Comparison of ENCODE assay signal across 8 mouse cellular contexts in genomic region chr6:85333000-85333669, GRCm38 (mm10). TPM values are rescaled to one million over a fixed set of nuclear protein-coding genes. Genes with fewer than 3 reads are reported as not detected.
DNase-seq lines count a peak whose midpoint lies in the region; ATAC-seq and TF ChIP-seq lines count a peak whose summit lies in the region.

Sfxn5 (minus strand) TSS chr6:85333422.

- ATAC-seq in cerebellum, adult (ENCODE audit: insufficient number of reproducible peaks, low FRiP score, low TSS enrichment): peak; percentile 89
- peak; percentile 98 for ATAC-seq in forebrain, embryonic 13.5 days
- ATAC-seq in liver, postnatal 0 days: peak; percentile 96
- ATAC-seq in neural tube, embryonic 14.5 days (ENCODE audit: low read depth): peak; percentile 98

- H3K27me3 ChIP-seq in ES-Bruce4 (ENCODE audit: control insufficient read depth, insufficient read depth, low read length, poor library complexity, severe bottlenecking): no peaks in the 10 kb centered on the region
- H3K27me3 ChIP-seq in forebrain, embryonic 13.5 days: peaks cover 10% of the 10 kb centered on the region
- H3K27me3 ChIP-seq in liver, postnatal 0 days (ENCODE audit: insufficient read depth, low read length): no peaks in the 10 kb centered on the region
- H3K27me3 ChIP-seq in neural tube, embryonic 14.5 days (ENCODE audit: control insufficient read depth, insufficient read depth, low read length): no peaks in the 10 kb centered on the region; the same call in 1 of the 2 replicates

- peak; percentile 97 to 98 for DNase-seq in heart, postnatal 10 days
- peak; percentile 73 for DNase-seq in large intestine, adult 2 months (ENCODE audit: low read depth, low spot score)
- peak; percentile 93 for DNase-seq in liver, postnatal 0 days
- DNase-seq in testis, postnatal 10 days (ENCODE audit: low spot score): peak; percentile 96

- no peaks in the 10 kb centered on the region for H3K9me3 ChIP-seq in ES-Bruce4 (replicated peaks; ENCODE audit: control insufficient read depth, insufficient read depth, low read length, poor library complexity, severe bottlenecking)
- H3K9me3 ChIP-seq in forebrain, embryonic 13.5 days (replicated peaks): no peaks in the 10 kb centered on the region
- no peaks in the 10 kb centered on the region for H3K9me3 ChIP-seq in liver, postnatal 0 days (ENCODE audit: low read length)
- no peaks in the 10 kb centered on the region for H3K9me3 ChIP-seq in neural tube, embryonic 14.5 days (ENCODE audit: control insufficient read depth, low read length)

- TF ChIP-seq CTCF in ES-Bruce4 (IDR thresholded peaks at IDR 0.05; ENCODE audit: low read depth, low read length): no peak
- 0 out of 2 replicates have a peak, but pooled peaks have one; percentile 0 for TF ChIP-seq CTCF in liver, postnatal 0 days (IDR thresholded peaks at IDR 0.05; ENCODE audit: low read depth)

- peak within 1 kb of the TSS; percentile 88 for H3K4me3 ChIP-seq in ES-Bruce4 (ENCODE audit: low read depth, low read length)
- H3K4me3 ChIP-seq in forebrain, embryonic 13.5 days: peak within 1 kb of the TSS; percentile 65
- H3K4me3 ChIP-seq in liver, postnatal 0 days (ENCODE audit: low read depth, low read length): peak within 1 kb of the TSS; percentile 61
- H3K4me3 ChIP-seq in neural tube, embryonic 14.5 days (ENCODE audit: low read depth, low read length): peak within 1 kb of the TSS; percentile 55

- H3K27ac ChIP-seq in ES-Bruce4 (ENCODE audit: insufficient read depth, low read length): no peak within 1 kb of the TSS
- H3K27ac ChIP-seq in forebrain, embryonic 13.5 days: peak within 1 kb of the TSS; percentile 88
- H3K27ac ChIP-seq in liver, postnatal 0 days (ENCODE audit: low read depth): peak within 1 kb of the TSS; percentile 80
- H3K27ac ChIP-seq in neural tube, embryonic 14.5 days (ENCODE audit: low read depth, low read length): peak within 1 kb of the TSS; percentile 91

- peak within 1 kb of the TSS; percentile 83 for H3K9ac ChIP-seq in ES-Bruce4 (ENCODE audit: low read depth, poor library complexity, severe bottlenecking)
- H3K9ac ChIP-seq in forebrain, embryonic 13.5 days: peak within 1 kb of the TSS; percentile 82
- H3K9ac ChIP-seq in liver, postnatal 0 days (replicated peaks): peak within 1 kb of the TSS; percentile 69
- H3K9ac ChIP-seq in neural tube, embryonic 14.5 days (replicated peaks; ENCODE audit: low read depth, low read length): peak within 1 kb of the TSS; percentile 65

- TF ChIP-seq POLR2A in ES-Bruce4 (IDR thresholded peaks at IDR 0.05; ENCODE audit: insufficient read depth, low read length): no peak

- under 1% methylated on average over 49 of the region's 49 CpGs for WGBS in forebrain, embryonic 13.5 days
- WGBS in large intestine, adult 2 months: under 1% methylated on average over 49 of the region's 49 CpGs
- WGBS in liver, postnatal 0 days (ENCODE audit: insufficient replicate concordance): under 1% methylated on average over 49 of the region's 49 CpGs
- WGBS in neural tube, embryonic 14.5 days: 0% methylated on average over 49 of the region's 49 CpGs

- H3K4me2 ChIP-seq in forebrain, embryonic 13.5 days: peak within 1 kb of the TSS; percentile 92
- H3K4me2 ChIP-seq in liver, postnatal 0 days (ENCODE audit: low read depth, low read length): peak within 1 kb of the TSS; percentile 85
- H3K4me2 ChIP-seq in neural tube, embryonic 14.5 days (ENCODE audit: low read depth, low read length): peak within 1 kb of the TSS; percentile 98

- TF ChIP-seq EP300 in ES-Bruce4 (IDR thresholded peaks at IDR 0.05; ENCODE audit: insufficient read depth, low read depth, low read length): no peak
- no peak; the same call in 1 of the 2 replicates for TF ChIP-seq EP300 in liver, postnatal 0 days (IDR thresholded peaks at IDR 0.05; ENCODE audit: low read depth)

- H3K4me1 ChIP-seq in ES-Bruce4 (ENCODE audit: control insufficient read depth, insufficient read depth, low read length): peaks cover 2% of the 10 kb centered on the region
- peaks cover 12% of the 10 kb centered on the region for H3K4me1 ChIP-seq in forebrain, embryonic 13.5 days
- H3K4me1 ChIP-seq in liver, postnatal 0 days (ENCODE audit: insufficient read depth): peaks cover 9% of the 10 kb centered on the region; the same call in 1 of the 2 replicates
- 0 out of 2 replicates have a peak, but pooled peaks cover 3% of the 10 kb centered on the region for H3K4me1 ChIP-seq in neural tube, embryonic 14.5 days (ENCODE audit: control insufficient read depth, insufficient read depth, low read length)

- intact Hi-C loops in heart, postnatal 10 days (cut with DNase I): loop anchor here (5.0 kb wide), 2 partner anchors 71 to 171 kb away; no protein-coding TSS in a partner anchor

- H3K36me3 ChIP-seq in ES-Bruce4 (ENCODE audit: control insufficient read depth, insufficient read depth, low read length, poor library complexity, severe bottlenecking): no peaks in the 10 kb centered on the region
- peaks cover 8% of the 10 kb centered on the region; the same call in 1 of the 2 replicates for H3K36me3 ChIP-seq in forebrain, embryonic 13.5 days (ENCODE audit: poor library complexity, severe bottlenecking)
- no peaks in the 10 kb centered on the region for H3K36me3 ChIP-seq in liver, postnatal 0 days (replicated peaks; ENCODE audit: insufficient read depth, low read length)
- peaks cover 4% of the 10 kb centered on the region; the same call in 1 of the 2 replicates for H3K36me3 ChIP-seq in neural tube, embryonic 14.5 days (ENCODE audit: control insufficient read depth, insufficient read depth, low read length)

RNA-seq across cellular contexts. Expression of gene Sfxn5, which starts in this region (rescaled TPM):
- polyA plus RNA-seq in ES-Bruce4 (2011; ENCODE audit: insufficient read depth, insufficient read length, low read depth, missing spikeins): 6.0 and 7.9 TPM in 2 replicates
- polyA plus RNA-seq in forebrain, embryonic 13.5 days (2015; fragmentation: Nextera tagmentation; extraction: Ambion mirVana): 20.9 and 22.7 TPM in 2 replicates
- total RNA-seq in heart, postnatal 10 days (2021): 1 to 10 TPM; 3.1 to 6.0 TPM
- 1.2 and 1.3 TPM in 2 replicates for polyA plus RNA-seq in large intestine, adult 2 months (2012; rRNA removed)
- 3.1 and 3.3 TPM in 2 replicates for polyA plus RNA-seq in liver, postnatal 0 days (2015; fragmentation: Nextera tagmentation; extraction: Ambion mirVana)
- polyA plus RNA-seq in neural tube, embryonic 14.5 days (2014; fragmentation: Nextera tagmentation; extraction: Ambion mirVana): 21.3 and 29.7 TPM in 2 replicates
